Mouse (Mus musculus) neural tube, embryonic 14.5 days (tissue): ENCODE data around the gene Pkd1l3. TPM values are rescaled to one million over a fixed set of nuclear protein-coding genes. Genes with fewer than 3 reads are reported as not detected.
A peak's percentile ranks its signal among the peaks of the same experiment; 100 is the strongest.

Source experiments
- ATAC-seq: fragments of 200-750 bp; cut with Nextera tagmentation; 2 replicates; pipeline ENCODE4 v1.8.0; 2017; ENCODE audit warnings: low read depth, mild to moderate bottlenecking, moderate TSS enrichment, moderate library complexity
- H3K27ac ChIP-seq: fragments of 300-500 bp; sonication (generic); 2 replicates; pipeline ENCODE4 v1.5.1; 2014; ENCODE audit warnings: low read depth, mild to moderate bottlenecking, control low read depth, low read length, moderate library complexity, mixed read lengths
- H3K27me3 ChIP-seq: fragments of 300-500 bp; sonication (generic); 2 replicates; pipeline ENCODE4 v1.6.1; 2014; ENCODE audit warnings: low read length; ENCODE audit not compliant: control insufficient read depth, insufficient read depth
- H3K36me3 ChIP-seq: fragments of 300-500 bp; sonication (generic); 2 replicates; pipeline ENCODE4 v1.6.1; 2014; ENCODE audit warnings: low read length, mixed read lengths; ENCODE audit not compliant: control insufficient read depth, insufficient read depth
- H3K4me1 ChIP-seq: fragments of 300-500 bp; sonication (generic); 2 replicates; pipeline ENCODE4 v1.6.1; 2014; ENCODE audit warnings: low read length; ENCODE audit not compliant: control insufficient read depth, insufficient read depth
- H3K4me2 ChIP-seq: fragments of 300-500 bp; sonication (generic); 2 replicates; pipeline ENCODE4 v1.6.1; 2014; ENCODE audit warnings: mild to moderate bottlenecking, low read depth, low read length, control low read depth
- H3K4me3 ChIP-seq: fragments of 300-500 bp; sonication (generic); 2 replicates; pipeline ENCODE4 v1.5.1; 2014; ENCODE audit warnings: low read depth, low read length, control low read depth, mixed read lengths
- H3K9ac ChIP-seq: fragments of 300-500 bp; sonication (generic); replicated peaks from 2 replicates; pipeline ENCODE4 v1.6.1; 2014; ENCODE audit warnings: low read depth, mild to moderate bottlenecking, control low read depth, low read length, mixed read lengths
- H3K9me3 ChIP-seq: fragments of 300-500 bp; sonication (generic); 2 replicates; pipeline ENCODE4 v1.6.1; 2016; ENCODE audit warnings: low read length; ENCODE audit not compliant: control insufficient read depth
- WGBS: fragments of 180-500 bp; shearing (Covaris S2); extraction: QIAGEN DNeasy Blood & Tissue Kit; methylation state at CpG from one replicate; pipeline ENCODE4 v1.1.7; 2014; 5-methylcytosine and 5-hydroxymethylcytosine counted together
- polyA plus RNA-seq: library from polyadenylated mRNA; unstranded; fragments of >200 nt; fragmentation: Nextera tagmentation; extraction: Ambion mirVana; gene quantifications from 2 replicates; pipeline ENCODE4 v1.2.1, GENCODE M21; 2014

Gene Pkd1l3
- polyA plus RNA-seq, 1 experiment from 2014 or later, result 0.09 TPM

GRCm38 (mm10) chr8:109608271-109609152 lies 5.8 kb upstream of the Pkd1l3 start, which contains the start of gene Dhodh:
Gene Dhodh (minus strand): TSS chr8:109608673.
- Histone ChIP-seq H3K27ac (peak within 1 kb of the TSS; percentile 89), H3K9me3 (no peaks in the 10 kb centered on the region), H3K4me1 (peaks cover 9% of the 10 kb centered on the region), H3K4me3 (peak within 1 kb of the TSS; percentile 53), H3K9ac (peak within 1 kb of the TSS; percentile 50), H3K36me3 (peaks cover 3% of the 10 kb centered on the region; the same call in 1 of the 2 replicates), H3K4me2 (peak within 1 kb of the TSS; percentile 75), H3K27me3 (no peaks in the 10 kb centered on the region)
- ATAC-seq, result peak; percentile 99
- under 1% methylated on average over 42 of the region's 42 CpGs for WGBS

- ATAC-seq, result no peak
- Histone ChIP-seq H3K4me2 (peak overlapping the region; percentile 50), H3K4me3 (peak overlapping the region; percentile 53; the same call in 1 of the 2 replicates), H3K27ac (peak overlapping the region; percentile 89), H3K9me3 (no peaks in the 10 kb centered on the region), H3K36me3 (peaks cover 2% of the 10 kb centered on the region; the same call in 1 of the 2 replicates), H3K4me1 (peaks cover 9% of the 10 kb centered on the region), H3K9ac (peak overlapping the region; percentile 50; the same call in 1 of the 2 replicates), H3K27me3 (no peaks in the 10 kb centered on the region)
- WGBS, result 18% methylated on average over 5 of the region's 5 CpGs
These were observed 5.2 kb upstream of the Pkd1l3 start for GRCm38 (mm10) chr8:109609153-109609502.

- H3K36me3 ChIP-seq, result no peaks in the 10 kb centered on the region
- no peak overlapping the region for H3K4me2 ChIP-seq
- 94% methylated on average over 3 of the region's 3 CpGs for WGBS
- no peak overlapping the region for H3K27ac ChIP-seq
- H3K9ac ChIP-seq, result no peak overlapping the region
- no peak overlapping the region for H3K4me3 ChIP-seq
- no peaks in the 10 kb centered on the region for H3K27me3 ChIP-seq
- no peaks in the 10 kb centered on the region for H3K4me1 ChIP-seq
- no peaks in the 10 kb centered on the region for H3K9me3 ChIP-seq
- no peak for ATAC-seq
These were observed 1.3 kb downstream of the Pkd1l3 start for GRCm38 (mm10) chr8:109615569-109615968.

- no peaks in the 10 kb centered on the region for H3K9me3 ChIP-seq
- H3K27me3 ChIP-seq, result no peaks in the 10 kb centered on the region
These were observed 14.3 kb downstream of the Pkd1l3 start for GRCm38 (mm10) chr8:109628638-109629037.

GRCm38 (mm10) chr8:109632498-109632897 lies 18.2 kb downstream of the Pkd1l3 start:
- Histone ChIP-seq H3K36me3 (no peaks in the 10 kb centered on the region), H3K9me3 (no peaks in the 10 kb centered on the region), H3K4me1 (no peaks in the 10 kb centered on the region), H3K27me3 (no peaks in the 10 kb centered on the region), H3K27ac (no peak overlapping the region), H3K4me3 (no peak overlapping the region), H3K4me2 (no peak overlapping the region), H3K9ac (no peak overlapping the region)
- 70% methylated on average over 5 of the region's 5 CpGs for WGBS
- no peak for ATAC-seq

More at GRCm38 (mm10) chr8:109628638-109629037, 14.3 kb downstream of the Pkd1l3 start:
- H3K36me3 ChIP-seq, result no peaks in the 10 kb centered on the region
- H3K4me2 ChIP-seq, result no peak overlapping the region
- H3K4me3 ChIP-seq, result no peak overlapping the region
- H3K9ac ChIP-seq, result no peak overlapping the region
- no peaks in the 10 kb centered on the region for H3K4me1 ChIP-seq
- no peak for ATAC-seq
- 78% methylated on average over 6 of the region's 6 CpGs for WGBS
- no peak overlapping the region for H3K27ac ChIP-seq

GRCm38 (mm10) chr8:109635146-109635545 lies 20.8 kb downstream of the Pkd1l3 start:
- H3K9ac ChIP-seq, result no peak overlapping the region
- no peak overlapping the region for H3K4me2 ChIP-seq
- no peaks in the 10 kb centered on the region for H3K4me1 ChIP-seq
- no peak overlapping the region for H3K4me3 ChIP-seq
- H3K36me3 ChIP-seq, result no peaks in the 10 kb centered on the region
- H3K9me3 ChIP-seq, result no peaks in the 10 kb centered on the region
- no peak for ATAC-seq
- no peaks in the 10 kb centered on the region for H3K27me3 ChIP-seq
- H3K27ac ChIP-seq, result no peak overlapping the region
- WGBS, result 93% methylated on average over 8 of the region's 8 CpGs

GRCm38 (mm10) chr8:109638851-109639250 lies 24.5 kb downstream of the Pkd1l3 start:
- no peaks in the 10 kb centered on the region for H3K27me3 ChIP-seq
- no peak overlapping the region for H3K4me3 ChIP-seq
- H3K4me1 ChIP-seq, result no peaks in the 10 kb centered on the region
- H3K27ac ChIP-seq, result no peak overlapping the region
- no peaks in the 10 kb centered on the region for H3K9me3 ChIP-seq
- no peak for ATAC-seq
- H3K9ac ChIP-seq, result no peak overlapping the region
- no peak overlapping the region for H3K4me2 ChIP-seq
- H3K36me3 ChIP-seq, result no peaks in the 10 kb centered on the region
- WGBS, result 57% methylated on average over 5 of the region's 5 CpGs

GRCm38 (mm10) chr8:109640410-109640809 lies 26.1 kb downstream of the Pkd1l3 start:
- WGBS, result 63% methylated on average over 7 of the region's 7 CpGs
- no peak for ATAC-seq

GRCm38 (mm10) chr8:109641236-109641635 lies 26.9 kb downstream of the Pkd1l3 start:
- Histone ChIP-seq H3K9ac (no peak overlapping the region), H3K4me3 (no peak overlapping the region), H3K27ac (no peak overlapping the region), H3K36me3 (no peaks in the 10 kb centered on the region), H3K27me3 (no peaks in the 10 kb centered on the region), H3K9me3 (no peaks in the 10 kb centered on the region), H3K4me1 (no peaks in the 10 kb centered on the region), H3K4me2 (no peak overlapping the region)
- ATAC-seq, result no peak
- 86% methylated on average over 5 of the region's 5 CpGs for WGBS

More at GRCm38 (mm10) chr8:109640410-109640809, 26.1 kb downstream of the Pkd1l3 start:
- H3K27me3 ChIP-seq, result no peaks in the 10 kb centered on the region
- H3K4me1 ChIP-seq, result no peaks in the 10 kb centered on the region
- no peak overlapping the region for H3K9ac ChIP-seq
- no peaks in the 10 kb centered on the region for H3K9me3 ChIP-seq
- no peaks in the 10 kb centered on the region for H3K36me3 ChIP-seq
- H3K4me3 ChIP-seq, result no peak overlapping the region
- no peak overlapping the region for H3K4me2 ChIP-seq
- no peak overlapping the region for H3K27ac ChIP-seq
